Mouse (Mus musculus): ENCODE measurements at regions not wholly inside any gene's neighbourhood (a gene's known extent, or its start where the extent isn't known, plus 50 kb on each side); places are given as distances from the start of the nearest gene placed in this dataset.

DNA sequence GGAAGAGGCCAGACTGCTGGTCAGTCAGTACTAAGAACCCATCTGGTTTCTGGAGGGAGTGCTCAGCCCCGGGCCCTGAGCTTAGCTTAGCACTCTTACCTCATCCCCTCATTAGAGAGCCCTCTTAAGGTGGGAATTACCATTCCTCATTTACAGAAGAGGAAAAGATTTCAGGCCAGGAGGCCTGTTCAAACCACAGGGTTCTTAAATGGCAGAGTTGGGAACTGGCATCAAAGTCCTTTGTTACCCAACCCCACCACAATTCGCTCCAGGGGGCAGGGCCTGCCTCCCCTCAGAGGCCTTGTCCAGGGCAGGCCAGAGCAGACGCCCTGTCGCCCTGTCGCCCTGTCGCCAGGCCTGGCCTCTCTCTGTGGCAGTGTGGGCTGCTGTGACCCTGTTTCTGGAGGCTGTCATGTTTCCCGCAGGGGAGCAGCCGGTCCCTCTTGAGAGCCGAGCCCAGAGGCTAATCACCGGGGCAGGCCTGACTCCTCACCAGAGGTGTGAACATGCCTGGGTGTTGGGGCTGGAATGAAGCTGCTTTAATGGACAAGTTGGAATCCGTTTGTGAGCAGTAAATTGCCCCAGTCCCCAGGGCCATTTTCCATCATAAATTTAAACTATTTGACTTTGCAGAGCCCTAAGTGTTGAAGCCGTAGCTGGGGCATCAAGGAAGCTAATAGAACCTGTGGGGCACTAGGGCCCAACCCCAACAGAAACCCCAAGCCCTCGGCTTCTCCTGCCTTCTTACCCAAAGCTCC lies 116.9 kb upstream of the Haao start:
- H3K4me1 ChIP-seq (ENCODE audit: control insufficient read depth, insufficient read depth, low read length) = no peaks in the 10 kb centered on the region; the same call in 1 of the 2 replicates
- 57% methylated on average over 13 of the region's 13 CpGs for WGBS
- no peak for TF ChIP-seq CTCF (IDR thresholded peaks at IDR 0.05; ENCODE audit: control insufficient read depth, insufficient read depth, low read length)
- TF ChIP-seq POLR2A (IDR thresholded peaks at IDR 0.05; ENCODE audit: borderline replicate concordance, control insufficient read depth, low read depth, low read length) = no peak

DNA sequence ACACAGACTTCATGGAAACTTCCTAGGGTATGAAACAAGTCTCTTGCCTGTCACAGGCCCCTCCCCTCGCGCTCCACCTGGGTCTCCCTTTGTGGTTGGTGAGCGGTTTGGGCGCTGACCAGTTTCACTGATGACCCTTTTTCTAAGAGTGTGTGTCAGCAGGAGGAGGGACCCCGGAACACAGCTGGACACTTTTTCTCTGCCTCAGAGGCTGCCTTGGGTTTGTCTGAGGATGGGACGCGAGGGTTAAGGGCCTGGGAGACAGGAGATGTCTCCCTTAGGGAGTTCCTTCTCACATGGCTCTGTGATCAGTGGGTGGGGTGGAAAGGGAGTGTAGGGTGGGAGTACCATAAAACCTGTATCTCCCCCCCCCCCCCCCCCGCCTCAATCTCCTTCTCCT lies 115.8 kb upstream of the Haao start:
- TF ChIP-seq CTCF (IDR thresholded peaks at IDR 0.05; ENCODE audit: control insufficient read depth, insufficient read depth, low read length) (no peak), POLR2A (IDR thresholded peaks at IDR 0.05; ENCODE audit: borderline replicate concordance, control insufficient read depth, low read depth, low read length) (no peak)
- Histone ChIP-seq H3K27ac (ENCODE audit: control insufficient read depth, insufficient read depth, low read depth, low read length, poor library complexity) (no peak overlapping the region), H3K4me1 (ENCODE audit: control insufficient read depth, insufficient read depth, low read length) (no peaks in the 10 kb centered on the region; the same call in 1 of the 2 replicates), H3K4me3 (replicated peaks; ENCODE audit: control insufficient read depth, low read depth, low read length) (no peak overlapping the region)
- 54% methylated on average over 8 of the region's 8 CpGs for WGBS

More for the DNA sequence above, 116.9 kb upstream of the Haao start:
- H3K4me3 ChIP-seq (replicated peaks; ENCODE audit: control insufficient read depth, low read depth, low read length) = no peak overlapping the region
- no peak overlapping the region; the same call in 1 of the 2 replicates for H3K27ac ChIP-seq (ENCODE audit: control insufficient read depth, insufficient read depth, low read depth, low read length, poor library complexity)

DNA sequence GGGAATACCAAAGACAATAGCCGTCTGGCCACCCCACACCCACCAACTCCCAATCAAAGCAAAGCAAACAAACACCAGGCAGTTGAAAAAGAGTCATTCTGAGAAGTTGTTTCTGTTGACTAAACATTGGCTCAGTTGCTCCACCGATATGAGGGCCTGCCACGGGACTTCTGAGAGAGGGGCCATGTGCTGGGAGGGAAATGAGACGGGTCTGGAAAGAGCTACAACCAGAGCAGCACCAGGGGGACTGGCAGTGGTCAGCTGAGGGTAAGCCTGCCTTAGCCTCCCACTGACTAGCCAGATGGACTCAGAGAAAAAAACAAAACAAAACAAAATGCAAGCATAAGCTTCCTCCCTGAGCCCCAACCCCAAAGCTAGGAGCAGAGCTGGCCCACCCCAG lies 115.1 kb upstream of the Haao start:
- Histone ChIP-seq H3K4me3 (replicated peaks; ENCODE audit: control insufficient read depth, low read depth, low read length) (no peak overlapping the region), H3K4me1 (ENCODE audit: control insufficient read depth, insufficient read depth, low read length) (no peaks in the 10 kb centered on the region; the same call in 1 of the 2 replicates), H3K27ac (ENCODE audit: control insufficient read depth, insufficient read depth, low read depth, low read length, poor library complexity) (no peak overlapping the region)
- 35% methylated on average over 4 of the region's 4 CpGs for WGBS
- TF ChIP-seq CTCF (IDR thresholded peaks at IDR 0.05; ENCODE audit: control insufficient read depth, insufficient read depth, low read length) (no peak), POLR2A (IDR thresholded peaks at IDR 0.05; ENCODE audit: borderline replicate concordance, control insufficient read depth, low read depth, low read length) (no peak)

DNA sequence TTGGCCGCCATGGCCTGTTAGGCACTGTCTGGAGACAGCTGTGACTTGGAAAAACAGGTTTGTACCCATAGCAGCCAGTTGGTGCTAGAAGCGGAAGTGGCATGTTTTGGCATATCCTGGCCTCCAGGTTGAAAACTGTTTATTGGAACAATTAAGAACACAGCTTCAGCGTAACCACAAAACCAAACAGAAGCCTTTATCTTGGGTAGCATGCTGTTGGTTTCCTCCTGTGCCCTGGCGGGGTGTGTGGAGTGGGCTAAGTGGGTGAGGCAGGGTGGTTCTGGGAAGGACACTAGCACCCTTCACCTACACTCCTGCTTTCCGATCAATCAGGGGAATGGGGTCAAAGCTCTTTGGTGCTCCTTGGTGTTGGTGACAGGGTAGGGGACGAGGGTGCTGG lies 114.4 kb upstream of the Haao start:
- Histone ChIP-seq H3K4me1 (ENCODE audit: control insufficient read depth, insufficient read depth, low read length) (no peaks in the 10 kb centered on the region; the same call in 1 of the 2 replicates), H3K4me3 (replicated peaks; ENCODE audit: control insufficient read depth, low read depth, low read length) (no peak overlapping the region), H3K27ac (ENCODE audit: control insufficient read depth, insufficient read depth, low read depth, low read length, poor library complexity) (no peak overlapping the region)
- WGBS = 24% methylated on average over 6 of the region's 6 CpGs
- no peak for TF ChIP-seq CTCF (IDR thresholded peaks at IDR 0.05; ENCODE audit: control insufficient read depth, insufficient read depth, low read length)
- TF ChIP-seq POLR2A (IDR thresholded peaks at IDR 0.05; ENCODE audit: borderline replicate concordance, control insufficient read depth, low read depth, low read length) = no peak

DNA sequence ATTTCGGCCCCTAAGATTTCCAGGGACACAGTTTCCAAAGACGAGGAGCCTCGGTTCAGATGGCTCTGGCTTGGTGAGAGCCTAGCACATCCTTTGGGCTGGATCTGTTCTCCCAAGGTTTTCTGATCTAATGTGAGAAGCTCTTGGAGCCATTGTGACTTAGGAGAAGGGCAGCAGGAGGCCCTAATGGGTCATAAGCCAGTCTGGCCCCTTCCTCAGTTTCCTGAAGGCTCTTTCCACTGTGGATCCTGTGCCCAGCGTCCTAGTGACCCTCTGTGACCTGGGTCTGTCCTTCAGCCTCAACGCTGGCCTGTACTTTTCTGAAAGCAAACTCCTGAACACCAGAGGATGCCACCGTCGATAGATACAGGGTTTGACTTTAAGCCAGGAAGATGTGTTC lies 113.1 kb upstream of the Haao start:
- H3K27ac ChIP-seq (ENCODE audit: control insufficient read depth, insufficient read depth, low read depth, low read length, poor library complexity) = no peak overlapping the region
- H3K4me1 ChIP-seq (ENCODE audit: control insufficient read depth, insufficient read depth, low read length) = no peaks in the 10 kb centered on the region; the same call in 1 of the 2 replicates
- no peak overlapping the region for H3K4me3 ChIP-seq (replicated peaks; ENCODE audit: control insufficient read depth, low read depth, low read length)
- TF ChIP-seq CTCF (IDR thresholded peaks at IDR 0.05; ENCODE audit: control insufficient read depth, insufficient read depth, low read length) (no peak), POLR2A (IDR thresholded peaks at IDR 0.05; ENCODE audit: borderline replicate concordance, control insufficient read depth, low read depth, low read length) (no peak)
- 46% methylated on average over 7 of the region's 7 CpGs for WGBS

DNA sequence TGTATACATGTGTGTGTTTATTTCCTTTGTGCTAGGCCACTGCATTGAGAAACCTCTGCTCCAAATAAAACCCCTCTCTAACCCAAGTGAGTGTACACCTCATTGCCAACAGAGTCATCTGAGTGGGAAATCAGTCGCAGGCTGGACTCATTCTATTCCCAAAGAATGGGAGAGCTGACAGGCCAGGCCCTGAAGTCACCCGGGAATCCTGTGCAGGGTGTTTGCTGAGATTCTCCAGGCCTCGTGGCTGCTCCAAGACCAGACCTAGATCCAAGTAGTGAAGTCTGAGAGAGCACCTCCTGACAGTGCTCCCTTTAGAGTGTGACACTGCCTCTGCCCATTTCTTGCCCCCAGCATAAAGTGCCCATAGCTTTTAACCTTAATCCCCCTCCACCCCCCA lies 112.4 kb upstream of the Haao start:
- 50% methylated on average over 3 of the region's 3 CpGs for WGBS
- Histone ChIP-seq H3K4me3 (replicated peaks; ENCODE audit: control insufficient read depth, low read depth, low read length) (no peak overlapping the region), H3K27ac (ENCODE audit: control insufficient read depth, insufficient read depth, low read depth, low read length, poor library complexity) (no peak overlapping the region), H3K4me1 (ENCODE audit: control insufficient read depth, insufficient read depth, low read length) (no peaks in the 10 kb centered on the region; the same call in 1 of the 2 replicates)
- TF ChIP-seq CTCF (IDR thresholded peaks at IDR 0.05; ENCODE audit: control insufficient read depth, insufficient read depth, low read length) (no peak), POLR2A (IDR thresholded peaks at IDR 0.05; ENCODE audit: borderline replicate concordance, control insufficient read depth, low read depth, low read length) (no peak)

DNA sequence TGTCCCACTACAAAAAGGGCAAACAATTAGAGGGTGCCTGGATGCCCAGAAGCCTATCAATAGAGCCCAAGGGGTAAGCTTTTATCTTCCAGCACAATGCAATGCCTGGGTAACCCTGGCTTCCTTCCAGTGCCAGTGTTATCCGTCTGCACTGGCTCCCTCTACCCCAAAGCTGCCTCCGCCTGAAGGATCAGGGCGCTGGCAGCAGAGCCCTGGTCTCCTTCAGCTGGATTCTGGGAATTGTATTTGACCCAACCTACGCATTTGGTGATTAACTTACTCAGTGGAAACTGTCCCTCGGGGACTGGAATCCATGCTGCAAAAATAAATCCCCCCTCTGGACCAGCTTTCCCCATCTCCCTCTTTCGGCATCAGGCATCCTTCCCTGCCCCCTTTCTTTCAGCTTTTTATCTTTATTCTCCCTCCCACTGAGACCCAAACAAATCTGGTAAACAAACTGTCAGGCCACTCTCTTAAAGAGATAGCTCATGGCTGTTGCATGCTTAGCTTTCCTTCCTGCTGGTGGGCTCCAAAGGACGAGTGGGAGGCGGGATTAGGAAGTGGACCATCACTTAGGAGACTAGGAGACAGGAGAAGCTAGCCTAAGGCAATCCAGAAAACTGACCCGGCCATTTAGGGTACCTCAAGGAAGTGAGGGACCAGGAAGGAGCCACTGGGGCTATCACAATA lies 111.5 kb upstream of the Haao start:
- 53% methylated on average over 9 of the region's 9 CpGs for WGBS
- no peaks in the 10 kb centered on the region; the same call in 1 of the 2 replicates for H3K4me1 ChIP-seq (ENCODE audit: control insufficient read depth, insufficient read depth, low read length)
- H3K4me3 ChIP-seq (replicated peaks; ENCODE audit: control insufficient read depth, low read depth, low read length) = no peak overlapping the region
- no peak for TF ChIP-seq CTCF (IDR thresholded peaks at IDR 0.05; ENCODE audit: control insufficient read depth, insufficient read depth, low read length)
- TF ChIP-seq POLR2A (IDR thresholded peaks at IDR 0.05; ENCODE audit: borderline replicate concordance, control insufficient read depth, low read depth, low read length) = no peak
- H3K27ac ChIP-seq (ENCODE audit: control insufficient read depth, insufficient read depth, low read depth, low read length, poor library complexity) = no peak overlapping the region

DNA sequence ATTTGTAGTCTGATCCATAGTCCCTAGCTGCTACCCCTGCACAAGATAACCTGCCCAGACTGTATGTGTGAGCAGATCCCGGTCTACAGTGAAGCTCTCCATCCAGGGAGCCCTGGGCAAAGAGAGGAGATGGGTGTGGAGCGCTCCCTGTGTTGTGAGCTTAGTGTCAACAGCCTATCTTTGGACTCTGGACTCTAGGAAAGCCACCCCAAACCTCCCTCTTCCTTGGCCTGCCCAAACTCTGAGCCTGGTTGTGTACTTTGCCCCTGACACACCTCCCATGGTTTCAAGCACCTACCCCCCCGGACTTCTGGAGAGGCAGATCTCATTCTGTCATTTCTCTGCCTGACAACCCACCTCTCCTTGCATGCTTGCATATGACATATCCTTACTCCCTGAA lies 110.9 kb upstream of the Haao start:
- H3K4me3 ChIP-seq (replicated peaks; ENCODE audit: control insufficient read depth, low read depth, low read length) = no peak overlapping the region
- 65% methylated on average over 3 of the region's 3 CpGs for WGBS
- H3K27ac ChIP-seq (ENCODE audit: control insufficient read depth, insufficient read depth, low read depth, low read length, poor library complexity) = no peak overlapping the region
- no peaks in the 10 kb centered on the region; the same call in 1 of the 2 replicates for H3K4me1 ChIP-seq (ENCODE audit: control insufficient read depth, insufficient read depth, low read length)
- no peak for TF ChIP-seq POLR2A (IDR thresholded peaks at IDR 0.05; ENCODE audit: borderline replicate concordance, control insufficient read depth, low read depth, low read length)
- no peak for TF ChIP-seq CTCF (IDR thresholded peaks at IDR 0.05; ENCODE audit: control insufficient read depth, insufficient read depth, low read length)
